ENCODE assay signal across 10 mouse cellular contexts in genomic region chr10:38968326-38969072, GRCm38 (mm10). TPM values are rescaled to one million over a fixed set of nuclear protein-coding genes. Genes with fewer than 3 reads are reported as not detected.
A peak's percentile ranks its signal among the peaks of the same experiment; 100 is the strongest.
DNase-seq lines count a peak whose midpoint lies in the region; ATAC-seq and TF ChIP-seq lines count a peak whose summit lies in the region.
"Had no signal": no experiment of that assay in that cellular context is flagged by ENCODE, and none has a peak within 500 bp of the region (broad histone marks: within the 10 kb centered on the region; RNA-seq: fewer than 3 reads in every experiment).

No protein-coding gene starts in this region.

- no peaks in the 10 kb centered on the region for H3K9me3 ChIP-seq in kidney, embryonic 16.5 days (ENCODE audit: low read length)
- no peaks in the 10 kb centered on the region for H3K9me3 ChIP-seq in embryonic facial prominence, embryonic 10.5 days
- no peaks in the 10 kb centered on the region for H3K9me3 ChIP-seq in lung, postnatal 0 days (ENCODE audit: low read length)
- H3K9me3 ChIP-seq: megakaryocyte, embryonic 14.5 days had no signal

- no peaks in the 10 kb centered on the region for H3K27me3 ChIP-seq in kidney, embryonic 16.5 days (ENCODE audit: insufficient read depth, low read length)
- H3K27me3 ChIP-seq in embryonic facial prominence, embryonic 10.5 days (replicated peaks; ENCODE audit: low read depth, poor library complexity, severe bottlenecking) = 0 out of 2 replicates have a peak, but pooled peaks cover 5% of the 10 kb centered on the region
- H3K27me3 ChIP-seq in lung, postnatal 0 days (replicated peaks; ENCODE audit: insufficient read depth, low read length) = no peaks in the 10 kb centered on the region

- WGBS in kidney, embryonic 16.5 days = 26% methylated on average over 10 of the region's 10 CpGs
- 82% methylated on average over 10 of the region's 10 CpGs for WGBS in embryonic facial prominence, embryonic 10.5 days
- WGBS in lung, postnatal 0 days = 32% methylated on average over 10 of the region's 10 CpGs

- H3K9ac ChIP-seq in kidney, embryonic 16.5 days (replicated peaks; ENCODE audit: low read length) = peak overlapping the region; percentile 39; the same call in 1 of the 2 replicates
- H3K9ac ChIP-seq in lung, postnatal 0 days (replicated peaks; ENCODE audit: low read depth) = peak overlapping the region; percentile 8; the same call in 1 of the 2 replicates

- 0 out of 2 replicates have a peak overlapping the region, but pooled peaks have one; percentile 64 for H3K27ac ChIP-seq in kidney, embryonic 16.5 days (ENCODE audit: low read length)
- H3K27ac ChIP-seq in embryonic facial prominence, embryonic 10.5 days (replicated peaks) = no peak overlapping the region
- H3K27ac ChIP-seq in lung, postnatal 0 days (ENCODE audit: low read length) = peak overlapping the region; percentile 43

- intact Hi-C loops in heart, postnatal 10 days (cut with DNase I) = loop anchor here (5.0 to 10.0 kb wide), 3 partner anchors 39 to 1834 kb away; partner anchors contain the start of gene Marcks

- TF ChIP-seq EP300 in lung, postnatal 0 days (IDR thresholded peaks at IDR 0.05) = no peak

- no peak for TF ChIP-seq CTCF in lung, postnatal 0 days (IDR thresholded peaks at IDR 0.05)

- ATAC-seq in kidney, embryonic 16.5 days (ENCODE audit: low FRiP score, low TSS enrichment) = no peak
- ATAC-seq in lung, postnatal 0 days = no peak

- H3K36me3 ChIP-seq in kidney, embryonic 16.5 days (ENCODE audit: insufficient read depth, low read length) = no peaks in the 10 kb centered on the region
- no peaks in the 10 kb centered on the region for H3K36me3 ChIP-seq in embryonic facial prominence, embryonic 10.5 days (replicated peaks)
- H3K36me3 ChIP-seq in lung, postnatal 0 days (ENCODE audit: insufficient read depth, low read length) = no peaks in the 10 kb centered on the region

- H3K4me2 ChIP-seq in kidney, embryonic 16.5 days (replicated peaks; ENCODE audit: low read depth, low read length) = peak overlapping the region; percentile 72
- peak overlapping the region; percentile 60 for H3K4me2 ChIP-seq in lung, postnatal 0 days (replicated peaks; ENCODE audit: low read depth, low read length)

- peak overlapping the region; percentile 42 for H3K4me3 ChIP-seq in kidney, embryonic 16.5 days (ENCODE audit: low read length)
- H3K4me3 ChIP-seq in embryonic facial prominence, embryonic 10.5 days = peak overlapping the region; percentile 61; the same call in 1 of the 2 replicates
- H3K4me3 ChIP-seq in lung, postnatal 0 days (ENCODE audit: low read depth, low read length) = peak overlapping the region; percentile 53
- H3K4me3 ChIP-seq: megakaryocyte, embryonic 14.5 days had no signal

- H3K4me1 ChIP-seq in kidney, embryonic 16.5 days (ENCODE audit: insufficient read depth, low read length) = peaks cover 22% of the 10 kb centered on the region
- peaks cover 46% of the 10 kb centered on the region for H3K4me1 ChIP-seq in embryonic facial prominence, embryonic 10.5 days
- peaks cover 6% of the 10 kb centered on the region for H3K4me1 ChIP-seq in lung, postnatal 0 days (ENCODE audit: insufficient read depth, low read depth, low read length)

- DNase-seq in kidney, adult 18-20 months = no peak
- no peak for DNase-seq in embryonic facial prominence, embryonic 10.5 days (ENCODE audit: low spot score)
- DNase-seq in heart, postnatal 10 days = peak; percentile 57 to 60
- peak; percentile 33 for DNase-seq in lung, postnatal 0 days (ENCODE audit: low spot score)
- DNase-seq in cerebellum, adult 9-11 months = no peak
- no peak for DNase-seq in spleen, adult 12 weeks (ENCODE audit: low spot score)
- DNase-seq in thymus, postnatal 4 days = no peak
- DNase-seq: spleen, adult 18-20 months had no signal

RNA-seq across cellular contexts. Expression of gene Lama4, which starts 3.2 kb away (rescaled TPM):
- 72.3 and 78.7 TPM in 2 replicates for polyA plus RNA-seq in kidney, embryonic 16.5 days (2015; fragmentation: Nextera tagmentation; extraction: Ambion mirVana)
- 19.9 and 25.3 TPM in 2 replicates for polyA plus RNA-seq in embryonic facial prominence, embryonic 10.5 days (2016; fragmentation: Nextera tagmentation; extraction: Ambion mirVana)
- total RNA-seq in heart, postnatal 10 days (2021) = 100 to 1,000 TPM; 207 to 219 TPM
- polyA plus RNA-seq in lung, postnatal 0 days (2015; fragmentation: Nextera tagmentation; extraction: Ambion mirVana) = 72.0 and 73.6 TPM in 2 replicates

Comparison
In these comparisons a context has a peak if more than half of its experiments do, and no peak if none do; other contexts are left out.
1. DNase-seq: peak in heart, postnatal 10 days (2 of 2) and lung, postnatal 0 days (single experiment); none in kidney, adult 18-20 months (single experiment), embryonic facial prominence, embryonic 10.5 days (single experiment), cerebellum, adult 9-11 months (single experiment), spleen, adult 12 weeks (single experiment) and thymus, postnatal 4 days (single experiment).
2. Peak in every context shown above with its lines, with median percentiles within 50 percentile points of each other: H3K4me3 ChIP-seq.